Comparison of ENCODE assay signal across 18 mouse cellular contexts in the genomic region with DNA sequence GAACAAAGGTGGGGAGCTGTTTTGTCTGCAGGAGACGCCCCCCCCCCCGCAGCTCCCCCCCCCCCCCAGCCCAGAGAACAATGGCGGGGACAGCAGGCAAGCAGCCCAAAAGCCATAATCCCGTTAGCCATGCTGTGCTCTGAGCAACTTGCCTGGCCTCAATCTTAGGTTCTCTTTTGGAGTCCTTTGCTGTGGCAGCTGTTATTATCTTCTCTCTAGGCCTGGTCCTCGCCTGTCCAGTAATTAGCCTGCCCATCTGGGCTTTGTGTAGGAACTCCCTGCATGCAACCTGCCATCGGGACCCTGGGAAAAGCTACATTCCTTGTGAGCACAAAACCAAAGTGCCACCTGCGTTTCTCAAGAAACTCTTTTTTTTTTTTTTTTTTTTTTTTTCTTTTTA. TPM values are rescaled to one million over a fixed set of nuclear protein-coding genes. Genes with fewer than 3 reads are reported as not detected.
A peak's percentile ranks its signal among the peaks of the same experiment; 100 is the strongest.
DNase-seq lines count a peak whose midpoint lies in the region; ATAC-seq lines count a peak whose summit lies in the region.
"Had no signal": no experiment of that assay in that cellular context is flagged by ENCODE, and none has a peak within 500 bp of the region (broad histone marks: within the 10 kb centered on the region; RNA-seq: fewer than 3 reads in every experiment).

No protein-coding gene starts in this region.

- H3K27ac ChIP-seq in embryonic facial prominence, embryonic 10.5 days (replicated peaks): 0 out of 2 replicates have a peak overlapping the region, but pooled peaks have one; percentile 26
- no peak overlapping the region for H3K27ac ChIP-seq in forebrain, embryonic 13.5 days
- H3K27ac ChIP-seq in midbrain, embryonic 15.5 days: no peak overlapping the region
- H3K27ac ChIP-seq: gastrocnemius, adult 2 months; left cerebral cortex, adult 2 months had no signal

- no peak overlapping the region for H3K4me3 ChIP-seq in embryonic facial prominence, embryonic 10.5 days
- no peak overlapping the region for H3K4me3 ChIP-seq in forebrain, embryonic 13.5 days
- H3K4me3 ChIP-seq in midbrain, embryonic 15.5 days: no peak overlapping the region
- H3K4me3 ChIP-seq: erythroblast, embryonic 14.5 days; gastrocnemius, adult 2 months; left cerebral cortex, adult 2 months had no signal

- H3K27me3 ChIP-seq in embryonic facial prominence, embryonic 10.5 days (replicated peaks; ENCODE audit: low read depth, poor library complexity, severe bottlenecking): peaks cover 50% of the 10 kb centered on the region
- H3K27me3 ChIP-seq in forebrain, embryonic 13.5 days: 0 out of 2 replicates have a peak, but pooled peaks cover 3% of the 10 kb centered on the region
- 0 out of 2 replicates have a peak, but pooled peaks cover under 1% of the 10 kb centered on the region for H3K27me3 ChIP-seq in midbrain, embryonic 15.5 days (replicated peaks)

- peak; percentile 31 for DNase-seq in left cerebral cortex, postnatal 4 days
- no peak for DNase-seq in left cerebral cortex, adult 11 months (ENCODE audit: low spot score)
- DNase-seq in embryonic facial prominence, embryonic 10.5 days (ENCODE audit: low spot score): peak; percentile 53
- no peak for DNase-seq in kidney, postnatal 36 days
- DNase-seq in spleen, postnatal 4 days (ENCODE audit: low spot score in 2 of 2): no peak
- DNase-seq: adrenal gland, postnatal 36 days; gastrocnemius, adult 2 months; heart, adult 18-20 months; kidney, postnatal 4 days; liver; lung, adult 2 months; thymus, postnatal 25 days had no signal

- WGBS in embryonic facial prominence, embryonic 10.5 days: 2% methylated on average over 6 of the region's 7 CpGs
- WGBS in forebrain, embryonic 13.5 days: 0% methylated on average over 6 of the region's 7 CpGs
- 3% methylated on average over 7 of the region's 7 CpGs for WGBS in midbrain, embryonic 15.5 days

- no peak overlapping the region for H3K9ac ChIP-seq in forebrain, embryonic 13.5 days
- H3K9ac ChIP-seq in midbrain, embryonic 15.5 days: no peak overlapping the region

- peak; percentile 43; the same call in 1 of the 2 replicates for ATAC-seq in forebrain, embryonic 13.5 days
- ATAC-seq in midbrain, embryonic 15.5 days (replicated peaks): peak; percentile 62; the same call in 1 of the 2 replicates
- ATAC-seq: intestine, postnatal 0 days had no signal

- no peaks in the 10 kb centered on the region for H3K36me3 ChIP-seq in embryonic facial prominence, embryonic 10.5 days (replicated peaks)
- H3K36me3 ChIP-seq in forebrain, embryonic 13.5 days (ENCODE audit: poor library complexity, severe bottlenecking): no peaks in the 10 kb centered on the region
- H3K36me3 ChIP-seq in midbrain, embryonic 15.5 days (replicated peaks): no peaks in the 10 kb centered on the region

- no peaks in the 10 kb centered on the region for H3K9me3 ChIP-seq in embryonic facial prominence, embryonic 10.5 days
- no peaks in the 10 kb centered on the region for H3K9me3 ChIP-seq in forebrain, embryonic 13.5 days (replicated peaks)
- no peaks in the 10 kb centered on the region for H3K9me3 ChIP-seq in midbrain, embryonic 15.5 days

- intact Hi-C loops in left cerebral cortex, postnatal 4 days (cut with DNase I): no loop called here

- H3K4me1 ChIP-seq in embryonic facial prominence, embryonic 10.5 days: peaks cover 37% of the 10 kb centered on the region
- peaks cover 34% of the 10 kb centered on the region for H3K4me1 ChIP-seq in forebrain, embryonic 13.5 days
- peaks cover 28% of the 10 kb centered on the region for H3K4me1 ChIP-seq in midbrain, embryonic 15.5 days

- no peak overlapping the region for H3K4me2 ChIP-seq in forebrain, embryonic 13.5 days
- no peak overlapping the region for H3K4me2 ChIP-seq in midbrain, embryonic 15.5 days

RNA-seq across cellular contexts. Expression of a gene that starts 29.1 kb away (rescaled TPM):
- total RNA-seq in left cerebral cortex, postnatal 4 days (2021): 10 to 100 TPM; 35.4 to 44.1 TPM
- polyA plus RNA-seq in embryonic facial prominence, embryonic 10.5 days (2016; fragmentation: Nextera tagmentation; extraction: Ambion mirVana): 3.2 and 3.7 TPM in 2 replicates
- 2.7 and 4.5 TPM in 2 replicates for polyA plus RNA-seq in forebrain, embryonic 13.5 days (2015; fragmentation: Nextera tagmentation; extraction: Ambion mirVana)
- 10.7 and 13.1 TPM in 2 replicates for polyA plus RNA-seq in midbrain, embryonic 15.5 days (2015; fragmentation: Nextera tagmentation; extraction: Ambion mirVana)

RNA-seq across cellular contexts. Expression of a gene that starts 29.3 kb away (rescaled TPM):
- under 1 TPM; 0.16 to 0.24 TPM for total RNA-seq in left cerebral cortex, postnatal 4 days (2021)
- polyA plus RNA-seq in embryonic facial prominence, embryonic 10.5 days (2016; fragmentation: Nextera tagmentation; extraction: Ambion mirVana): 0.18 and 0.37 TPM in 2 replicates
- polyA plus RNA-seq in forebrain, embryonic 13.5 days (2015; fragmentation: Nextera tagmentation; extraction: Ambion mirVana): 0.25 TPM in 1 of 2 replicates, not detected in the other
- polyA plus RNA-seq in midbrain, embryonic 15.5 days (2015; fragmentation: Nextera tagmentation; extraction: Ambion mirVana): 0.36 and 0.59 TPM in 2 replicates
- total RNA-seq: gastrocnemius, adult 2 months; monocyte, adult 5-6 weeks had no signal

RNA-seq across cellular contexts. Expression of a gene that starts 49.5 kb away (rescaled TPM):
- total RNA-seq in left cerebral cortex, postnatal 4 days (2021): under 1 TPM; 0.32 to 0.34 TPM
- polyA plus RNA-seq in embryonic facial prominence, embryonic 10.5 days (2016; fragmentation: Nextera tagmentation; extraction: Ambion mirVana): 7.6 and 9.6 TPM in 2 replicates
- 0.63 and 0.79 TPM in 2 replicates for polyA plus RNA-seq in forebrain, embryonic 13.5 days (2015; fragmentation: Nextera tagmentation; extraction: Ambion mirVana)
- 1.5 TPM in 2 replicates for polyA plus RNA-seq in midbrain, embryonic 15.5 days (2015; fragmentation: Nextera tagmentation; extraction: Ambion mirVana)
- total RNA-seq: adrenal gland, postnatal 36 days; gastrocnemius, adult 2 months; heart, adult 18-20 months had no signal
- polyA plus RNA-seq: erythroblast, embryonic 14.5 days had no signal

Comparison
In these comparisons a context has a peak if more than half of its experiments do, and no peak if none do; other contexts are left out.
1. DNase-seq: peak in left cerebral cortex, postnatal 4 days (single experiment) and embryonic facial prominence, embryonic 10.5 days (single experiment); none in left cerebral cortex, adult 11 months (single experiment), kidney, postnatal 36 days (0 of 2) and spleen, postnatal 4 days (0 of 2).